Mouse (Mus musculus): ENCODE results near the gene Ice1. TPM values are rescaled to one million over a fixed set of nuclear protein-coding genes. Genes with fewer than 3 reads are reported as not detected.
A peak's percentile ranks its signal among the peaks of the same experiment; 100 is the strongest.

The Ice1 gene
- polyA plus RNA-seq, 1 experiment: 11.2 TPM

GRCm38 (mm10) chr13:70612837-70613236 is 24.6 kb downstream of the Ice1 start:
- peaks cover 63% of the 10 kb centered on the region for H3K36me3 ChIP-seq (ENCODE audit: control insufficient read depth, insufficient read depth)
- no peaks in the 10 kb centered on the region for H3K79me2 ChIP-seq (ENCODE audit: control insufficient read depth, insufficient read depth)
- H3K4me3 ChIP-seq (ENCODE audit: insufficient read depth, poor library complexity, severe bottlenecking): no peak overlapping the region
- no peak overlapping the region for H3ac ChIP-seq (ENCODE audit: control insufficient read depth, insufficient read length, low read depth)
- no peaks in the 10 kb centered on the region for H3K27me3 ChIP-seq (ENCODE audit: control insufficient read depth, insufficient read depth, insufficient read length)
- TF ChIP-seq CTCF (IDR thresholded peaks at IDR 0.05; ENCODE audit: control insufficient read depth, insufficient read depth, insufficient read length): no peak
- no peak for TF ChIP-seq MYOG (IDR thresholded peaks at IDR 0.05; ENCODE audit: control insufficient read depth, extremely low read depth, insufficient read length)
- TF ChIP-seq MAX (IDR thresholded peaks at IDR 0.05): no peak
- TF ChIP-seq CEBPB (IDR thresholded peaks at IDR 0.05; ENCODE audit: low read depth): no peak
- TF ChIP-seq USF1 (IDR thresholded peaks at IDR 0.05; ENCODE audit: low read depth): no peak
- TF ChIP-seq MYOD1 (IDR thresholded peaks at IDR 0.05; ENCODE audit: control insufficient read depth, insufficient read length, low read depth): no peak
- TF ChIP-seq FOSL1 (IDR thresholded peaks at IDR 0.05; ENCODE audit: insufficient read depth, low read length, poor library complexity, severe bottlenecking): no peak
- no peaks in the 10 kb centered on the region for H3K79me3 ChIP-seq (ENCODE audit: low read depth)

- no peak for TF ChIP-seq MYOD1 (IDR thresholded peaks at IDR 0.05; ENCODE audit: control insufficient read depth, insufficient read length, low read depth)
- TF ChIP-seq CTCF (IDR thresholded peaks at IDR 0.05; ENCODE audit: control insufficient read depth, insufficient read depth, insufficient read length): peak; percentile 67
Measured at GRCm38 (mm10) chr13:70610431-70611420, 26.7 kb downstream of the Ice1 start.

GRCm38 (mm10) chr13:70609632-70610031 is 27.8 kb downstream of the Ice1 start:
- Histone ChIP-seq H3K4me3 (ENCODE audit: insufficient read depth, poor library complexity, severe bottlenecking) (no peak overlapping the region), H3K79me3 (ENCODE audit: low read depth) (no peaks in the 10 kb centered on the region), H3K79me2 (ENCODE audit: control insufficient read depth, insufficient read depth) (no peaks in the 10 kb centered on the region), H3ac (ENCODE audit: control insufficient read depth, insufficient read length, low read depth) (no peak overlapping the region), H3K36me3 (ENCODE audit: control insufficient read depth, insufficient read depth) (peaks cover 73% of the 10 kb centered on the region), H3K27me3 (ENCODE audit: control insufficient read depth, insufficient read depth, insufficient read length) (no peaks in the 10 kb centered on the region)
- TF ChIP-seq MAX (IDR thresholded peaks at IDR 0.05) (no peak), CEBPB (IDR thresholded peaks at IDR 0.05; ENCODE audit: low read depth) (no peak), FOSL1 (IDR thresholded peaks at IDR 0.05; ENCODE audit: insufficient read depth, low read length, poor library complexity, severe bottlenecking) (no peak), MYOD1 (IDR thresholded peaks at IDR 0.05; ENCODE audit: control insufficient read depth, insufficient read length, low read depth) (no peak), CTCF (IDR thresholded peaks at IDR 0.05; ENCODE audit: control insufficient read depth, insufficient read depth, insufficient read length) (no peak), MYOG (IDR thresholded peaks at IDR 0.05; ENCODE audit: control insufficient read depth, extremely low read depth, insufficient read length) (no peak), USF1 (IDR thresholded peaks at IDR 0.05; ENCODE audit: low read depth) (no peak)

More at GRCm38 (mm10) chr13:70610431-70611420, 26.7 kb downstream of the Ice1 start:
- Histone ChIP-seq H3ac (ENCODE audit: control insufficient read depth, insufficient read length, low read depth) (no peak overlapping the region), H3K36me3 (ENCODE audit: control insufficient read depth, insufficient read depth) (peaks cover 67% of the 10 kb centered on the region), H3K79me2 (ENCODE audit: control insufficient read depth, insufficient read depth) (no peaks in the 10 kb centered on the region), H3K79me3 (ENCODE audit: low read depth) (no peaks in the 10 kb centered on the region), H3K27me3 (ENCODE audit: control insufficient read depth, insufficient read depth, insufficient read length) (no peaks in the 10 kb centered on the region), H3K4me3 (ENCODE audit: insufficient read depth, poor library complexity, severe bottlenecking) (no peak overlapping the region)

GRCm38 (mm10) chr13:70605366-70605765 is 32.1 kb downstream of the Ice1 start:
- Histone ChIP-seq H3K27me3 (ENCODE audit: control insufficient read depth, insufficient read depth, insufficient read length) (no peaks in the 10 kb centered on the region), H3K36me3 (ENCODE audit: control insufficient read depth, insufficient read depth) (peaks cover 91% of the 10 kb centered on the region), H3K79me3 (ENCODE audit: low read depth) (no peaks in the 10 kb centered on the region), H3K4me3 (ENCODE audit: insufficient read depth, poor library complexity, severe bottlenecking) (no peak overlapping the region), H3ac (ENCODE audit: control insufficient read depth, insufficient read length, low read depth) (no peak overlapping the region), H3K79me2 (ENCODE audit: control insufficient read depth, insufficient read depth) (no peaks in the 10 kb centered on the region)
- no peak for TF ChIP-seq FOSL1 (IDR thresholded peaks at IDR 0.05; ENCODE audit: insufficient read depth, low read length, poor library complexity, severe bottlenecking)
- TF ChIP-seq USF1 (IDR thresholded peaks at IDR 0.05; ENCODE audit: low read depth): no peak
- TF ChIP-seq MAX (IDR thresholded peaks at IDR 0.05): no peak
- no peak for TF ChIP-seq CEBPB (IDR thresholded peaks at IDR 0.05; ENCODE audit: low read depth)

- Histone ChIP-seq H3K27me3 (ENCODE audit: control insufficient read depth, insufficient read depth, insufficient read length) (no peaks in the 10 kb centered on the region), H3K36me3 (ENCODE audit: control insufficient read depth, insufficient read depth) (peaks cover 86% of the 10 kb centered on the region), H3K4me3 (ENCODE audit: insufficient read depth, poor library complexity, severe bottlenecking) (no peak overlapping the region), H3K79me3 (ENCODE audit: low read depth) (no peaks in the 10 kb centered on the region), H3K79me2 (ENCODE audit: control insufficient read depth, insufficient read depth) (no peaks in the 10 kb centered on the region), H3ac (ENCODE audit: control insufficient read depth, insufficient read length, low read depth) (no peak overlapping the region)
- no peak for TF ChIP-seq CEBPB (IDR thresholded peaks at IDR 0.05; ENCODE audit: low read depth)
- no peak for TF ChIP-seq MYOG (IDR thresholded peaks at IDR 0.05; ENCODE audit: control insufficient read depth, extremely low read depth, insufficient read length)
- TF ChIP-seq MAX (IDR thresholded peaks at IDR 0.05): no peak
- TF ChIP-seq USF1 (IDR thresholded peaks at IDR 0.05; ENCODE audit: low read depth): no peak
- no peak for TF ChIP-seq CTCF (IDR thresholded peaks at IDR 0.05; ENCODE audit: control insufficient read depth, insufficient read depth, insufficient read length)
- no peak for TF ChIP-seq MYOD1 (IDR thresholded peaks at IDR 0.05; ENCODE audit: control insufficient read depth, insufficient read length, low read depth)
- TF ChIP-seq FOSL1 (IDR thresholded peaks at IDR 0.05; ENCODE audit: insufficient read depth, low read length, poor library complexity, severe bottlenecking): no peak
Measured at GRCm38 (mm10) chr13:70604723-70605122, 32.7 kb downstream of the Ice1 start.

Measured in C2C12 (cell line).